Mouse (Mus musculus) CD8-positive naive resting alpha-beta T cell, adult 57 days (primary cell): ENCODE results near the gene Dnaic2. TPM values are rescaled to one million over a fixed set of nuclear protein-coding genes. Genes with fewer than 3 reads are reported as not detected.

Experiments
- total RNA-seq: library from RNA; stranded (reverse); gene quantifications from one replicate; pipeline ENCODE4 v1.2.4, GENCODE M21; 2023

The Dnaic2 gene
- total RNA-seq: not detected

DNA sequence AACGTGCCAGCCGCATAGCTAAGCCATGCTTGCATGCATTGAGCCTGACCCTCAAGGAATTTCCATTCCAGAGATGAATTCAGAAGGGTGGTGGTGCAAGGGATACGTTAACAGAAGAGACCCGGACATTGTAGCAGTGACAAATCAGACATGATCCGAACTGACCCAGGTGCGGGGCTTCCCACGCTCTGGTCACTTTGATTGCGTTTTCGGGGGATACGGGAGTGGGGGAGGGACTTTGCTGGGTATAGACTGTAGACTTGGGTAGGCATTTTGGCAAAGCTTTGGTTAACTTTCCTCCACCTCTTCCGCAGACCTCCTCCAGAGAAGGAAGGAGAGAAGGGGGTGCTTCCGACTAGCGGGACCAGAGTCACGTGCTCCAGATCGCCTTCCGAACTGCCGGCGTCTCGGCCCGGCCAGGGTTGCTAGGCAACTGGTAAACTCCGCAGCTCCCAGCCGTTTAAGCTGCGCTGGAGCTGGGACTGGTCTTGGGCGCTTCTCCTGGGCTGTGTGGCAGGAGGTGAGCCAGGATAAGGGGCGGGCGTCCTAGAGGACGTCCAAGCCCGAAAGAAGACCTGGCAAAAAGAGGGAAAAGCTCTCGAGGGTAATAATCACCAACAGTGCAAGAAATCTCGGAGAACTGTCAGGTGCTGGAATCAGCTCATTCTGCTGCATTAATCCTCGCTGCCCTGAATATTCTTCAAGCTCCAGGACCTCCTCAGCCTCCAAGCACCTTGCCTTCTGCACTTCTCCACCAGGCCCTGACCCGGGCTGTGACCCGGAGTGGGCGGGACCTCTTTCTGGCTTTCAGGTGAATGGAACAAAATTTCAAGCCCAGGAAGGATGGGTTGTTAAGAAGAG, at the start of gene Dnaic2:
Dnaic2 (plus strand) TSS at position 444 of the 861 bp plus-strand sequence.

DNA sequence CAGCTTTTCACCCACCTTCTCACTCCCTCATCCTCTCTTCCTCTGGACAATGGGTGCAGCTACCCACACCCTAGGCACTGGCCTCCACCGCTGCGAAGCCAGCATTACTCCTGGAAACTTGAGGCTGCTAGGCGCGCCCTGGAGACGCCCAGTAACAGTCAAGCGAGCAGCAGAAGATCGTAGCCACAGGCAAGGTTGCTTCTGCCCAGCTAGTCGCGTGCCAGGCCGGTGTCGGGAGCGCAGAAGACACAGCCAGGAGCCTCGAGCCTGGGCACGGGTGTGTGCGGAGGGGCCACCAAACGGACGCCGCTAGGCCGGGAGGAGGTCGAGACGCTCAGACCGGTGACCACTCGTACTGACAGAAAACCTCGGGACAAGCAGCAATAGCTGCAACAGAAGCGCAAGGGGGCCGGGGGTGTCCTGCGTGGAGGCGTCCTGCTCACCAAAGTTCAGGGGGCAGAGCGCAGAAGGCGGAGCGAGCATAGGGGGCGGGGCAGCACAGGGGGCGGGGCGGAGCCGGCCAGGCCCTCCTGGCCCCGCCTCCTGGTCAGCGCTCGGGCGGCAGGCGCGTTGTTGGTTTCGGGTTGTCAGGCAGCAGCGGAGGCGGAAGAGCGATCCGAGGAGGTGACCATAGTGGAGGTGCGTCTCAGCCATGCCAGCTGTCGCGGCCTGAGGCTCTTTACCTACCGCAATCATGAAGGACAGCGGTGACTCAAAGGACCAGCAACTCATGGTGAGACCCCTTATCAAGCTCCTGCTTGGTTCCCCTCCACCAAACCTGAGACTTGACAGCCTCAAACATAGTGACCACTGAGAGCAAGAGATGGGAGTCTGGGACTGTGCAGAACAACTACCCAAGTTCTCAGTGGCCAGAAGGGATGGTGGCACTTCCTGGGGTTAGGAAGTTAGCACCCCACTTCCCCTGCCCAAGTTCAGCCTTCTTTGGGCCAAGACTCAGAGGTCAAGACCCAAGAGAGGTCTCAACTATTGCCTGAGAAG, 37.9 kb downstream of the Dnaic2 start, which contains the start of gene Kif19a:
Kif19a (plus strand) TSS at position 569 of the 999 bp plus-strand sequence.

DNA sequence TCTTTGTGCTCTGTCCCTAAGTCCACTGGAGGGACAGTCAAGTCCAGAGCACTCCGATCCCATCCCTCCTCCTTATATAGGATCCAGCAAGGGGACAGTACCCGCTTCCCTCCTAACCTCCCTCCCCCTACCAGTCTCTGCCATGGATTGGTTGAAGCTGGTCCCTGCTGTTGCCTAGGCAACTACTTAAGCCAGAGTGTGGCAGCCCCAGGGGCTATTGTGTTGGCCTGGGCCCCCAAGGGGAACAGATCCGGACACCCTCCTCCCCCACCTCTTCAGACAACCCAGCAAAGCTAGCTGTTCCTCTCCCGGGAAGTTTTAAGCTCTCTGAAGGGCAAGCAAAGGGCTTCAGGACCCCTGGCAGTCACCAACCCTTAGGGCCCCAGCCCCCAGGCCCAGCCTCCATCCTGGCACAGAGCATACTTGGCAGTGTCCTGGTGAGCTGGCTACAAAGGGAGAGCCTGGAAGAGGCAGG, 68.7 kb downstream of the Dnaic2 start, which contains the start of gene Btbd17:
Btbd17 (minus strand) TSS at position 98 of the 475 bp plus-strand sequence.

DNA sequence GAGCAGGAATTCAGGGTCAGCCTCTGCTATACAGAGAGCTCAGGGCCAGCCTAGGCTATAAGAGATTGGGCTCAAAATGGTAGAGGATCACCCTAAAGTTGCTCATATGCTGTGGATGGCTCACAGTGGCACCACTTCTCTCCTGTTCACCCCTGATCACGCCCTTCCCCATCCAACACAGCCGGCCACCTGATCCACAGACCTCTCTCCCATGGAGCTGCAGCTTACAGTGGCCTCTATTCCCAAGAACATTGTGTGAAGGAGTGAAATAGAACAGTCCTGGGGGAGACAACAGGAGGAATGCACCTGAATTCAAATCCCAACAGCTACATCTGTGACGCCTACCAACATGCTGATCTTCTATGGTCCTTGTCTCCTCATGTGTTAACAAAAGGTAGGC, 71.4 kb downstream of the Dnaic2 start, which contains the start of gene Gpr142:
Gpr142 (plus strand) TSS at position 301 of the 400 bp plus-strand sequence.

Other genes with a start within 250 kb of the Dnaic2 start
- gene Rpl38, start 58.9 kb upstream of the Dnaic2 start, total RNA-seq: 3,102 TPM
- gene Ttyh2, start 52.0 kb upstream of the Dnaic2 start, total RNA-seq: 0.52 TPM
- 0.15 TPM for gene Kif19a, start 38.0 kb downstream of the Dnaic2 start, total RNA-seq
- not detected for gene Btbd17, start 68.5 kb downstream of the Dnaic2 start, total RNA-seq
- not detected for gene Gpr142, start 71.5 kb downstream of the Dnaic2 start, total RNA-seq
- not detected for gene Gprc5c, start 123.7 kb downstream of the Dnaic2 start, total RNA-seq
- gene Cd300a, start 162.6 kb downstream of the Dnaic2 start, total RNA-seq: 1.2 TPM
- 1.5 TPM for gene Cd300lb, start 207.0 kb downstream of the Dnaic2 start, total RNA-seq
- gene Cd300c, start 241.7 kb downstream of the Dnaic2 start, total RNA-seq: not detected